Comparison of ENCODE assay signal across 9 mouse cellular contexts in the genomic region with DNA sequence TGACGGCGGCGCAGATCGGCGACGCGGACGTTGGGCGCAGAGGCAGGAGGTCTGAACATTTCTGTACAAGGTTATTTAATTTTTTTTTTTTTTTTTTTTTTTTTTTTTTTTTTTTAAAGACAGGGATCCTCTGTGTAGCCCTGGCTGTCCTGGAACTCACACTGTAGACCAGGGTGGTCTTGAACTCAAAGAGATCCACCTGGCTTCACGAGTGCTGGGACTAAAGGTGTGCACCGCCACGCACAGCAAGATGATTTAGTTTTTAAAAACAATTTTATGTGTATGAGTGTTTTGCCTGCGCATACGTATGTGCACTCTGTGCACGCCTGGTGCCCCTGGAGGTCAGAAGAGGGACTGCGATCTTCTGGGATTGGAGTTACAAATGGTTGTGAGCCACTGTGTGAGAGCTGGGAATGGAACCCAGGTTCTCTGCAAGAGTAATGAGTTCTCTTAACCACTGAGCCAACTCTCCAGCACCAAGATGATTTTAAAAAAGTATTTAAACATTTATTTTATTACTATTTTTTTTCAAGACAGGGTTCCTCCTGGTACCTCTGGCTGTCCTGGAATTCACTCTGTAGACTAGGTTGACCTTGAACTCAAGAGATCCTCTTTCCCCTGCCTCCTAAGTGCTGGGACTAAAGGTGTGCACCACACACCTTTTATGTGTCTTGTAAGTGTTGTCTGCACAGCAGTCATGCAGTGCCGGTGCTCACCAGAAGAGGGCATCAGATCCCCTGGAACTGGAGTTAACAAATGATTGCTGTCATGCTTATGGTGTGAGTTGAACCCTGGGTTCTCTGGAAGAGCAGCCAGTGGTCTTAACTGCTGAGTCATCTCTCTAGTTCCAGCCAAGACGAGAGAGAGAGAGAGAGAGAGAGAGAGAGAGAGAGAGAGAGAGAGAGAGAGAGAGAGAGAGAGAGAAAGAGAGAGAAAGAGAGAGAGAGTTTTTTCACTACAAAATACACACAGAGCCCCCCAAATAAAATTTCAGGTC. TPM values are rescaled to one million over a fixed set of nuclear protein-coding genes. Genes with fewer than 3 reads are reported as not detected.
DNase-seq lines count a peak whose midpoint lies in the region; ATAC-seq and TF ChIP-seq lines count a peak whose summit lies in the region.
"Had no signal": no experiment of that assay in that cellular context is flagged by ENCODE, and none has a peak within 500 bp of the region (broad histone marks: within the 10 kb centered on the region; RNA-seq: fewer than 3 reads in every experiment).

TSS of gene Gm7075 (minus strand) at position 51 of the 997 bp plus-strand sequence.

- no peak within 1 kb of the TSS for H3K27ac ChIP-seq in kidney, adult 2 months (ENCODE audit: insufficient read depth, low read depth, low read length)
- no peak within 1 kb of the TSS for H3K27ac ChIP-seq in kidney, embryonic 16.5 days (ENCODE audit: low read length)
- no peak within 1 kb of the TSS for H3K27ac ChIP-seq in CH12.LX (ENCODE audit: insufficient read depth, low read depth)
- H3K27ac ChIP-seq in stomach, embryonic 14.5 days (ENCODE audit: low read length), result no peak within 1 kb of the TSS

- H3K9me3 ChIP-seq in kidney, embryonic 16.5 days (ENCODE audit: low read length), result no peaks in the 10 kb centered on the region
- no peaks in the 10 kb centered on the region for H3K9me3 ChIP-seq in CH12.LX (replicated peaks; ENCODE audit: low read length)
- no peaks in the 10 kb centered on the region for H3K9me3 ChIP-seq in stomach, embryonic 14.5 days (ENCODE audit: control insufficient read depth, low read depth, low read length)

- TF ChIP-seq POLR2A in kidney, adult 2 months (IDR thresholded peaks at IDR 0.05; ENCODE audit: low read depth, low read length), result no peak
- no peak for TF ChIP-seq POLR2A in CH12.LX (IDR thresholded peaks at IDR 0.05; ENCODE audit: low read depth, low read length)

- dilution Hi-C loops in CH12.LX (cut with MboI; ENCODE audit: extremely low pct_ligation_motif_present, extremely low pct_unique_long_range_greater_than_20kb, low sequenced_read_pairs), result no loop called here

- H3K36me3 ChIP-seq in kidney, adult 2 months (ENCODE audit: control insufficient read depth, insufficient read depth, low read length), result no peaks in the 10 kb centered on the region
- H3K36me3 ChIP-seq in kidney, embryonic 16.5 days (ENCODE audit: insufficient read depth, low read length), result no peaks in the 10 kb centered on the region
- H3K36me3 ChIP-seq in CH12.LX (replicated peaks in 1 of 2; ENCODE audit: control insufficient read depth in 1 of 2, insufficient read depth in 1 of 2, low read length in 1 of 2), result no peaks in the 10 kb centered on the region
- no peaks in the 10 kb centered on the region for H3K36me3 ChIP-seq in stomach, embryonic 14.5 days (ENCODE audit: control insufficient read depth, insufficient read depth, low read length)

- H3K4me2 ChIP-seq in kidney, embryonic 16.5 days (replicated peaks; ENCODE audit: low read depth, low read length), result no peak within 1 kb of the TSS
- H3K4me2 ChIP-seq in CH12.LX (ENCODE audit: insufficient read depth, low read depth, poor library complexity, severe bottlenecking), result no peak within 1 kb of the TSS
- H3K4me2 ChIP-seq in stomach, embryonic 14.5 days (replicated peaks; ENCODE audit: low read depth, low read length), result no peak within 1 kb of the TSS

- TF ChIP-seq RAD21 in CH12.LX (IDR thresholded peaks at IDR 0.05; ENCODE audit: low read depth, low read length), result peak; percentile 20

- ATAC-seq in kidney, embryonic 16.5 days (ENCODE audit: low FRiP score, low TSS enrichment), result no peak
- peak; percentile 10; the same call in 1 of the 2 replicates for ATAC-seq in stomach, embryonic 14.5 days (ENCODE audit: insufficient number of reproducible peaks, insufficient read depth, low FRiP score, low read depth)

- no peaks in the 10 kb centered on the region for H3K4me1 ChIP-seq in kidney, adult 2 months (ENCODE audit: control insufficient read depth, insufficient read depth, low read length)
- H3K4me1 ChIP-seq in kidney, embryonic 16.5 days (ENCODE audit: insufficient read depth, low read length), result no peaks in the 10 kb centered on the region
- peaks cover 0 to 18% of the 10 kb centered on the region in 2 experiments; a peak in 3 of 4 replicates for H3K4me1 ChIP-seq in CH12.LX (ENCODE audit: control insufficient read depth in 1 of 2, insufficient read depth in 2 of 2)
- no peaks in the 10 kb centered on the region for H3K4me1 ChIP-seq in stomach, embryonic 14.5 days (ENCODE audit: control insufficient read depth, insufficient read depth, low read length)

- H3K9ac ChIP-seq in kidney, embryonic 16.5 days (replicated peaks; ENCODE audit: low read length), result no peak within 1 kb of the TSS
- H3K9ac ChIP-seq in CH12.LX (ENCODE audit: insufficient read depth, low read depth), result no peak within 1 kb of the TSS
- H3K9ac ChIP-seq in stomach, embryonic 14.5 days (replicated peaks; ENCODE audit: low read depth, low read length), result no peak within 1 kb of the TSS

- no peak for TF ChIP-seq EP300 in CH12.LX (IDR thresholded peaks at IDR 0.05; ENCODE audit: low read length)

- no peaks in the 10 kb centered on the region for H3K79me2 ChIP-seq in CH12.LX (replicated peaks; ENCODE audit: control insufficient read depth, extremely low read depth, insufficient read depth, poor library complexity, severe bottlenecking)

- peak; percentile 75 for TF ChIP-seq CTCF in kidney, adult 2 months (conservative IDR thresholded peaks at IDR 0.05; ENCODE audit: insufficient read depth, insufficient read length, low read depth, low read length)
- peak; percentile 55 to 57; a peak in 3 of 4 replicates for TF ChIP-seq CTCF in CH12.LX (conservative IDR thresholded peaks at IDR 0.05 in 1 of 2, IDR thresholded peaks at IDR 0.05 in 1 of 2; ENCODE audit: low read depth in 2 of 2, low read length in 2 of 2)

- in situ Hi-C loops in CH12.LX (cut with MboI; ENCODE audit: low pct_ligation_motif_present, low pct_unique_long_range_greater_than_20kb, low sequenced_read_pairs), result no loop called here

- WGBS in kidney, adult 2 months, result 88% methylated on average over 18 of the region's 18 CpGs
- WGBS in kidney, embryonic 16.5 days, result 88% methylated on average over 18 of the region's 18 CpGs
- WGBS in stomach, embryonic 14.5 days, result 88% methylated on average over 18 of the region's 18 CpGs

- no peaks in the 10 kb centered on the region for H3K27me3 ChIP-seq in kidney, adult 2 months (replicated peaks; ENCODE audit: control insufficient read depth, insufficient read depth, low read length)
- no peaks in the 10 kb centered on the region for H3K27me3 ChIP-seq in kidney, embryonic 16.5 days (ENCODE audit: insufficient read depth, low read length)
- H3K27me3 ChIP-seq in CH12.LX (replicated peaks), result no peaks in the 10 kb centered on the region
- no peaks in the 10 kb centered on the region for H3K27me3 ChIP-seq in stomach, embryonic 14.5 days (ENCODE audit: control insufficient read depth, insufficient read depth, low read length)

- DNase-seq in kidney, adult 2 months, result peak; percentile 66
- DNase-seq in CH12.LX (ENCODE audit: extremely low read depth), result peak; percentile 56
- DNase-seq in NIH3T3 (ENCODE audit: low read depth), result peak; percentile 65
- DNase-seq in gastrocnemius, postnatal 10 days, result peak; percentile 48
- peak; percentile 67 for DNase-seq in lung, postnatal 14 days

- no peak within 1 kb of the TSS for H3K4me3 ChIP-seq in kidney, adult 2 months (ENCODE audit: insufficient read depth, low read depth, low read length)
- no peak within 1 kb of the TSS for H3K4me3 ChIP-seq in kidney, embryonic 16.5 days (ENCODE audit: low read length)
- no peak within 1 kb of the TSS for H3K4me3 ChIP-seq in CH12.LX (replicated peaks in 1 of 3; ENCODE audit: low read depth in 2 of 3, low read length in 2 of 3, poor library complexity in 1 of 3)
- no peak within 1 kb of the TSS for H3K4me3 ChIP-seq in stomach, embryonic 14.5 days (ENCODE audit: low read depth, low read length)

TF ChIP-seq in CH12.LX, 34 proteins besides CTCF, POLR2A, EP300 and RAD21:
- TF ChIP-seq ETS1 (conservative IDR thresholded peaks at IDR 0.05; ENCODE audit: low read depth, low read length) (no peak), SMC3 (IDR thresholded peaks at IDR 0.05; ENCODE audit: low read depth, low read length) (peak; percentile 29)

RNA-seq across cellular contexts. Expression of gene Gm7075, which starts in this region (rescaled TPM):
- not detected in 2 replicates for polyA plus RNA-seq in kidney, adult 2 months (2012; rRNA removed)
- polyA plus RNA-seq in kidney, embryonic 16.5 days (2015; fragmentation: Nextera tagmentation; extraction: Ambion mirVana), result not detected in 2 replicates
- not detected in 2 replicates for total RNA-seq in CH12.LX (2012; rRNA removed)
- total RNA-seq in CH12.LX (2014; rRNA removed), result not detected in 2 replicates
- not detected in 2 replicates for polyA plus RNA-seq in CH12.LX (2012; ENCODE audit: insufficient read length, low read depth)
- not detected for total RNA-seq in gastrocnemius, postnatal 10 days (2021)
- not detected in 2 replicates for polyA plus RNA-seq in stomach, embryonic 14.5 days (2014; fragmentation: Nextera tagmentation; extraction: Ambion mirVana)
- polyA plus RNA-seq: heart, embryonic 16.5 days; neural tube, embryonic 14.5 days had no signal

Comparison
In these comparisons a context has a peak if more than half of its experiments do, and no peak if none do; other contexts are left out.
1. Peak in DNase-seq in kidney, adult 2 months; RNA of the gene not detected or under 1 TPM.
2. Peak in DNase-seq in CH12.LX; RNA of the gene not detected or under 1 TPM.
3. Peak in DNase-seq in gastrocnemius, postnatal 10 days; RNA of the gene not detected or under 1 TPM.
4. Peak in ATAC-seq in stomach, embryonic 14.5 days; RNA of the gene not detected or under 1 TPM.